Mouse (Mus musculus) heart, adult 10 weeks (tissue): Measurements from ENCODE around the gene C330021F23Rik. TPM values are rescaled to one million over a fixed set of nuclear protein-coding genes. Genes with fewer than 3 reads are reported as not detected.

Experiments used
- polyA plus RNA-seq: library from polyadenylated mRNA; stranded (reverse); fragments of 350-450 nt; fragmentation: Illumina TruSeq; extraction: RNeasy Lipid Tissue Mini Kit (QIAGEN cat#74804); gene quantifications from one replicate; pipeline ENCODE4 v1.2.3, GENCODE M21; 2014; ENCODE audit warnings: low read depth, low replicate concordance

Gene C330021F23Rik
- not detected for polyA plus RNA-seq

GRCm38 (mm10) chr8:3567641-3568371, at the start of gene C330021F23Rik:
TSS of gene C330021F23Rik (plus strand) at chr8:3567990.

GRCm38 (mm10) chr8:3586993-3587390, 19.2 kb downstream of the C330021F23Rik start, which contains the start of gene Camsap3:
TSS of gene Camsap3 (plus strand) at chr8:3587293.

GRCm38 (mm10) chr8:3621199-3621970, 53.6 kb downstream of the C330021F23Rik start, which contains the start of the genes Xab2 and Pet100:
TSS of gene Xab2 (minus strand) at chr8:3621316.
TSS of gene Pet100 (plus strand) at chr8:3621548.

GRCm38 (mm10) chr8:3625445-3625844, 57.7 kb downstream of the C330021F23Rik start, which contains the start of gene Pcp2:
TSS of gene Pcp2 (minus strand) at chr8:3625545.

GRCm38 (mm10) chr8:3630647-3631477, 63.1 kb downstream of the C330021F23Rik start, which contains the start of gene Stxbp2:
TSS of gene Stxbp2 (plus strand) at chr8:3630955.

Other genes starting within 250 kb of the C330021F23Rik start
- 0.26 TPM for gene A430078G23Rik, start 214.6 kb upstream of the C330021F23Rik start, polyA plus RNA-seq
- gene Arhgef18, start 175.0 kb upstream of the C330021F23Rik start, polyA plus RNA-seq, result 10.9 TPM
- gene Pex11g, start 100.3 kb upstream of the C330021F23Rik start, polyA plus RNA-seq, result 3.0 TPM
- gene Tex45, start 97.1 kb upstream of the C330021F23Rik start, polyA plus RNA-seq, result not detected
- 28.6 TPM for gene Zfp358, start 74.9 kb upstream of the C330021F23Rik start, polyA plus RNA-seq
- 39.1 TPM for gene Mcoln1, start 67.5 kb upstream of the C330021F23Rik start, polyA plus RNA-seq
- gene Pnpla6, start 52.6 kb upstream of the C330021F23Rik start, polyA plus RNA-seq, result 19.1 TPM
- gene Camsap3, start 19.3 kb downstream of the C330021F23Rik start, polyA plus RNA-seq, result 1.6 TPM
- gene Xab2, start 53.3 kb downstream of the C330021F23Rik start, polyA plus RNA-seq, result 16.1 TPM
- 38.0 TPM for gene Pet100, start 53.6 kb downstream of the C330021F23Rik start, polyA plus RNA-seq
- gene Pcp2, start 57.6 kb downstream of the C330021F23Rik start, polyA plus RNA-seq, result not detected
- 9.3 TPM for gene Stxbp2, start 63.0 kb downstream of the C330021F23Rik start, polyA plus RNA-seq
- gene Retn, start 87.8 kb downstream of the C330021F23Rik start, polyA plus RNA-seq, result 5.4 TPM
- not detected for gene Mcemp1, start 97.8 kb downstream of the C330021F23Rik start, polyA plus RNA-seq
- 5.2 TPM for gene Fcor, start 104.4 kb downstream of the C330021F23Rik start, polyA plus RNA-seq
- gene Trappc5, start 108.3 kb downstream of the C330021F23Rik start, polyA plus RNA-seq, result 24.2 TPM
- 0.73 TPM for gene Fcer2a, start 126.2 kb downstream of the C330021F23Rik start, polyA plus RNA-seq
- 0.99 TPM for gene Clec4g, start 152.7 kb downstream of the C330021F23Rik start, polyA plus RNA-seq
- gene Cd209a, start 181.0 kb downstream of the C330021F23Rik start, polyA plus RNA-seq, result 0.76 TPM